Mouse (Mus musculus) NIH3T3 (cell line): ENCODE measurements around the gene 2010111I01Rik.

Source experiments
- DNase-seq: peaks from one replicate; pipeline ENCODE4 v3.0.0-alpha.2; 2012; ENCODE audit warnings: low read depth

Gene 2010111I01Rik

GRCm38 (mm10) chr13:63030023-63030422 lies 65.3 kb downstream of the 2010111I01Rik start:
- DNase-seq: no peak

GRCm38 (mm10) chr13:63031244-63031643 lies 66.6 kb downstream of the 2010111I01Rik start:
- DNase-seq: no peak

DNA sequence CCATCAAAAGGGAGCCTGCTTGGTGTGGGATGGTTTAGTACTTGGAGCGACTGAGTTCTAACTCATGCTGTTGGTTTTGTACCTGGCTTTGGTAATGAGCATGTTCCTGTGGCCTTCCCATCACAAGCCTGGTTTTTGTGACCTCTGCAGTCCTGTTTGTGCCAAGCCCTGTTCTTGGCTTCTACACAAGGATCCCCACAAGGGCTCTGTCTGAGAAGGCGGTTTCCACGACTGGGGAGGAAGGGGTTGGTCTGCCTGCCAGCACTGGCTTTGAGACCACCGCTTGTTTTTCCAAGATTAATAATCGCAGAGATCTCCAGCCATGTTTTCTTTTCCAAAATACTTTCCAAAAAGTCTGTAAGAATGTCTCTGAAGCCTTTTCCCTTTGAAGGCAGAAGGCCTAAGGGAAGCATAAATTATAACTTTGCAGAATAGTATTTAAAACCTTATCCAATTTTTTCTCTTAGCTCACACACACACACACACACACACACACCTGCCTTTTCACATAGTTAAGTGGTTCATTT lies 67.7 kb downstream of the 2010111I01Rik start:
- no peak for DNase-seq

DNA sequence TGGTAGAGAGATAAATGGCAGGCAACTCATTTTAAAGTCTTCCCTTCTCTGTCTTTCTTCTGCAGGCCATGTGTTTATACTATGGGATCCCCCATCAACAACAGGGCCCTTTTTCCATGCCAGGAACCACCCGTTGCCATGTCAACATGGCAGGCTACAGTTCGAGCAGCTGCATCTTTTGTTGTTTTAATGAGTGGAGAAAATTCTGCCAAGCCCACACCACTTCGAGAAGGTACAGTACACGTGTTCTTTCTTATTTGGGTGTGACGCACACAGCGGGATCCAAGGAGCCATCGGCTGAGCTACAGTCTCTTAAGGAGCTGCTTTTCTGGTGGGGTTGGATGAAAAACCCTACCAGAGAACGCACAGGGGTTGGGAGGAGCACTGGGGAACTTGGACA lies 68.3 kb downstream of the 2010111I01Rik start:
- no peak for DNase-seq

- DNase-seq: no peak
These were observed 68.7 kb downstream of the 2010111I01Rik start for GRCm38 (mm10) chr13:63033364-63033763.

DNA sequence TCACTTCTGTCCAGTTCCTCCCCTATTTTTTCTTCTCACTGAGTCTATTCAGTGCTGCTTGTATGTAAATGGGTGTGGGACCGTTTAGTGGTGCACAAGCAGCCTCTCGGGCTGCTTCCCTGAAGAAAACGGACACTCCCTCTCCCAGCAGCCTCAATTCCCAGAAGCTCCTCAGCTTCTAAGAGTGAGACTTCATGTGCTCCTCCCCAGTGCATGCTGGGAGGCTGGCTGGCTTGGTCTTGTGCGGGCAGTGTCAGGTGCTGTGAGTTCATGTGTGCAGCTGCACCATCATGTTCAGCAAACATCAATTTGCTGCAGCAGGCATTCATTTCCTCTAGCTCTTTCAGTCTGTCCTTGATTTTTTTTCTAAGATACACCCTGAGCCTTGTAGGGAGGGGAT lies 70.0 kb downstream of the 2010111I01Rik start:
- no peak for DNase-seq

DNA sequence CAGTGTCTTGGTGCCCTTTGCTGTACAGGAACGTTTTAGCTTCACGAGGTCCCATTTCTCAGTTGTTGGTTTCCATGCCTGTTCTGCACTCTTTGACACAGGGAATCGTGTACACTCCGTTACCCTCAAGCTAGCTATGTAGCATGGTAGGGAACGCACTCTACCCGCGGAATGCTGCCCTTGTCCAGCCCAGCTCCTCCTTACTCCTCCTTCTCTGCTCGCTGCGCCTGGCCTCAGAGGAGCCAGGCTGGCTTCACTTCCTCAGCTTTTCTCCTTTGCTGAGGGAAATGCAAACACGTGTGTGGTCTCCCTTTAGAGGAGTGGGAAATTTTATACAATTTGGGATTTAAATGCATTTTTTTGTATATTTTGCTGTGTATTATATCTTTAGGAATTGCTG lies 73.2 kb downstream of the 2010111I01Rik start:
- no peak for DNase-seq

- no peak for DNase-seq
These were observed 73.7 kb downstream of the 2010111I01Rik start for GRCm38 (mm10) chr13:63038415-63038814.

- no peak for DNase-seq
These were observed 74.2 kb downstream of the 2010111I01Rik start for GRCm38 (mm10) chr13:63038871-63039270.

GRCm38 (mm10) chr13:63039326-63039725 lies 74.6 kb downstream of the 2010111I01Rik start:
- DNase-seq: no peak

DNA sequence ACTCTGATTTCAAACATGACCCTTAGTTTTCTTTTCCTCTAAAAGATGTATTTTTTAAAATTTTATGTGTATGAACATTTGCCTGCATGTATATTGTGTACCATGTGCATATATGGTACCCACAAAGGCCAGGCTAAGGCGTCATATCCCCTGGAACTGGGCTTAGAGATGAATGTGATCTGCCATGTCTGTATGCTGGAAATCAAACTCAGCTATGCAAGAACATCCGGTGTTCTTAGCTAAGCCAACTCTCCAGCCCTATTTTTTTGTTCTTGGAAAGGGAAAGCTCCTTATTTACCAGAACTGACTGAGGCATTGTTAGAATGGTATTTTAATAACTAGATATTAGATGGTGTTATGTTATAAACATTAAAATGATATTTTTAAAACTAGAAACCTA lies 75.2 kb downstream of the 2010111I01Rik start:
- DNase-seq: no peak

DNA sequence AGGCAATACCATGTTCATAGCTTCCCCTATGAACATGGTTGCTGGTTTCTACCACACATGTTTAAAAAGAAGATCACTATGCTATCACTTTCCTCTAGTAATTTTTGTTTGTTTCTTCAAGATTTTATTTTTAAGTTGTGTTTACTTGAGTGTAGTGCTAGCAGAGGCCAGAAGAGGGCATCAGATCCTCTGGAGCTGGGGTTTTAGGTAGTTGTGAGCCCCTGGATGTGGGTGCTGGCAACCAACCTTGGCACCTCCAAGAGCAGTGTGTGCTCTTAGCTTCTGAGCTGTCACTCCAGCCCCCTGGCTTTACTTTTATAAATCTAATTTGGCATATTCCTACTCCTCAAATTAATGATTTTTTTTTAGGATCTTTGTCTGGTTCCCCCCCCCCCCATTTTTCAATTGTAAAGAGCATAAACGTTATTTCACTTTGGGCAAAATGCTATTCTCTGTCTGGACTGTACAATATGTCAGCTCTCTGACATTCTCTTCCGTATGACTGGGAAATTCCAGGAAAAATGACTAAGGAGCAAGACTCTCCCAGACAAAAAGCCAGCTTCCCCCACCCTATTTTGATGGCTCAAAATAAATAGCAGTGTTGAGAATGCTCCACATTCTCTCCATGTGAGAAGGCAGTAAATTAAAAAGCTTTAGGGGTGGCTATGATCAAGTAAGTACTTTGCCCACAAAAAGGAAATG lies 81.0 kb downstream of the 2010111I01Rik start:
- DNase-seq: peak; percentile 34

DNA sequence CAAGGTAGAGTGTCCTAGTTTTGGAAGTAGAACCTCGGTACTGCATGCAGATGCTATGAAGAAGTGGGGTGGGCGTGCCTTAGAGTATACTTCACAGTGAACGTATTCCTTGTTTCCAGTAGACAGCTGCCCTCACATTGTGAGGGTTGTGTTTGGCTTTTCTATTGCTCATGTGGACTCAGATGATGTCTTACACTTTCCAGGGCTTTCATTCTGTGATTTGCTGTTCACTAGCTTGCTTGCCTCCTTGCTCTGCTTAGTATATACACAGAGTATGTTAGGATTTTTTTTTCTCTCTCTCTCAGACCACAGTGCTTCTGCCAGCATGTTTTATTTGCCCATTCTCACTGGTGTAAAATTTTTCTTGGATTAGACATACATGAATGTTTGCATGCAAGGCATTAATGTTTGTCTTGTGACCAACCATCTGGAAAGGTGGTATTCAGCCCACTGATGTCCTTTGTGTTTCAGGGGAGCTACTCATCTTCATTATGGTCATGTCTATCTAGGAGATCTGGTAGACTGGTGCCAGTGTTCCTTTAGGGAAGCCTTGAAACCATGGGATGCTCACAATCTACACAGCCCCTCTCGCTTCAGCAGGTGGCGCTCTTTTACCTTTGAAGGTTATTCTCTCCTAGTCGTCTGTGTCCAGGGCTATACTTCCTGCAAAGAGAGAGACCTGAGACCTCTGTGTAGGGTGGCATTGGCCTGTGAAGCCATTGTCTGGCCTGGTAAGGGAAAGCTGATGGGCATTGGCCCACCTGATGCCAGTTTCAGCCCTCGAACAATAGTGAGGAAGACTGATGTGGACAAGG lies 81.7 kb downstream of the 2010111I01Rik start:
- DNase-seq: peak; percentile 86

DNA sequence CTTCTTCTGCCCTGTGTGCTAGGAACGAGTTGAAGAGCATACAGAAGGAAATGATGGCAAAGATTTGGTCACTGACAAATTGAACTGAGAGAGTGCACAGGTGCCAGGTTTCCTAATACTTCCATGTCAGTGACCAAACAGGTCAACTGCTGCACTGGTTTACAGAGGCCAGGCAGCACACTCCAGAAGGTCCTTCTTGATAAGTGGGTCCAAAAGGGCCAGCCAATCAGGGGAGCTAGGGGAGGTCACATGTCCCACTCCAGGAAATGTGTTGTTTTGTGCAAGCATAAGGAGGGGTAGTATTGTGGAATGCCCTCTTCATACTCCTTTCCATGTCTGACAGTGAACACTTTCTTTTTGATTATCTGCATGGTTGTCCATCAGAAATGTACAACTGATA lies 99.0 kb downstream of the 2010111I01Rik start:
- no peak for DNase-seq

GRCm38 (mm10) chr13:63066607-63067006 lies 101.9 kb downstream of the 2010111I01Rik start:
- peak; percentile 58 for DNase-seq

DNA sequence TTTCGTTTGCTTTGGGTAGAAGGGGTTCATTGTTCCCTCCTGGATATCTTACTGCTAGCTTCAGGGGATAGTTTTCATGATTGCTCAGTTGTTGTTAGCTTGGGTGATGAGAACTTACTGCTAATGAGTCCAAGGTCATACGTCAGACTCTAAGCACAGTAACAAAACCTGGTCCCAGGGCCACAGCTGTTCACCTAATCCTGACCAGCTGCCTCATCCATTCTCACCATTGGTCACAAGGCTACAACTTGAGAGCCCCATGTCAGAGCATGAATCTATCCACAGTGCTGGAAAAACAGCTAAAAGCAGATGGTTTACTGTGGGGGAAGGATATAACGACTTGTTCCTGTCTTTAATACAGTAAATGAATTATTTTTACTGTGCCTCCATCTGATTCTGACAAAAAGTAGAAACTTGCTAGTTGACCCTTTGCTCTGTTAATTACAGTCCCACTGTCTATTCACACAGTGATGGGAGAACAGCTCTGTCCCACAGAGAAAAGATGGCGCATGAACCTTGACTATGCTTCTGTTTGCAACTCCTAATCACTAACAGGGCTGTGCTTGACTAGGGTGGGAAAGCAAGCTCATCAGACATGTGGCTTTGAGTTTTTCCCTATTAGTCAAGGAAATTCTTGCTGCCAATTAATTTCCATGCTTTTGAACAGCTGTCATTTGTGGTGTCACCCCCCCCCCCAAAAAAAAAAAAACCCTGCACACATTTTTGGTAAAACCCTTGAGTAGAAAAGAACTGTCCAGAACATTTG lies 103.9 kb downstream of the 2010111I01Rik start:
- no peak for DNase-seq

DNA sequence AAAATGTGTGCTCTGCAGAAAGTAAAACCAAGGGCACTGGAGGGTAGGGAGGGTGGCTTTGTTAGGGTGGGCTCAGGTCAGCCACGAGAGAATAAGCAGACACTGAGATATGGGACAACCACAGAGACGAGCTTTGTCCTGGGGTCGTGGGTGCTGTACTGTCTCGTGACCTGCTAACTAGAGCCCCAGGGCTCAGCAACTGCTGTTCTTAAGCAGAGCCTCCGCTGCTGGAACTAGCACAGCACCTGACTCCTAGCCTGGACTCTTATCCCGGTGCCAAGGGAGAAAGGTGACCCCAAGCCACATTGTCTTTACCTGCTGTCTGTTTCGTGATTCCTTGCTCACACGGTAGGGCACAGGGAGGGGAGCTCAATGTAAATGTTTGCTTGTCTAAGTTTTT lies 107.2 kb downstream of the 2010111I01Rik start:
- DNase-seq: no peak

DNA sequence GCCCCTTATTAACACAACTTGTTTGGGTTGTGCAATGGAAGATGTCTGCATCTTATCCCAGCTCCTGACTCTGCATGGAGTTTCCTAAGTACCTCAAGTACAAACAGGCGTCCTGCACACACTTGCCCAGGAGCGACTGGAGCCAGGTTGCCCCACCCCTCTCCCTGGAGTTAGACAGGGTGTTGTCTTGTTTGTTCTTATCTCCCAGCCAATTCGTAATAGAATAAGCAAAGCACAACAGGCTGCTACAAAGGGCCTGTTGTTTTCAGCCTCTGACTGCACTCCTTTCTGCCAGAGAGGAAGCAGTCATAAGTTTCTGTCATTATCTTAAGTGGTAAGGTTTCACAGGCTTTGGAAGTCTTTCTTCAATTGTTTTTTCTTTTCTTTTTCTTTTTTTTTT lies 107.7 kb downstream of the 2010111I01Rik start:
- peak; percentile 33 for DNase-seq

- peak; percentile 59 for DNase-seq
These were observed 109.4 kb downstream of the 2010111I01Rik start for GRCm38 (mm10) chr13:63073911-63074675.

- DNase-seq: no peak
These were observed 109.9 kb downstream of the 2010111I01Rik start for GRCm38 (mm10) chr13:63074676-63074991.

DNA sequence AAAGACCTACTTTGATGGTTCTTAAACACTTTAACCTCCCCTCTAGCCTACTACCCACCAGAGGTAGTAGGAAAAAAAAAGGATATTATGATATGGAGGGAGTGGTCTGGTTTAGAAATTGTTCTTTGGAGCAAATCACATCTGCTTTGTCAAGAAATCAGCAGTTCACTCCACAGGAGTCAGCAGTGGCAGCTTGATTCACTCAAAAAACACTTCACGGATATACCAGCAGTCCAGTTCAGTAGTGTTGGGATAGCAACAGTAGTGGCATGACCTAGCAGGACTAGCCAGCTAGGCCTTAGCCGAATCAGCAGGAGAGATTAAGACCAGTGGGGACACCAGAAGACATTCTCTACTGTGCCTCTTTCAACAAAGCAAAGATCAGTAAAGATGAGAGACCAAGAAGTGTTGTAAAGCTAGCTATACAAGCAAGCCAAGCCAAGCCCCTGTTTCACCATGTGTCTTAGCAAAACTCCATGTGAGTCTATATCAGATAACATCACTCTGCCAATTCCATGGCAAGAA lies 110.7 kb downstream of the 2010111I01Rik start:
- DNase-seq: no peak

DNA sequence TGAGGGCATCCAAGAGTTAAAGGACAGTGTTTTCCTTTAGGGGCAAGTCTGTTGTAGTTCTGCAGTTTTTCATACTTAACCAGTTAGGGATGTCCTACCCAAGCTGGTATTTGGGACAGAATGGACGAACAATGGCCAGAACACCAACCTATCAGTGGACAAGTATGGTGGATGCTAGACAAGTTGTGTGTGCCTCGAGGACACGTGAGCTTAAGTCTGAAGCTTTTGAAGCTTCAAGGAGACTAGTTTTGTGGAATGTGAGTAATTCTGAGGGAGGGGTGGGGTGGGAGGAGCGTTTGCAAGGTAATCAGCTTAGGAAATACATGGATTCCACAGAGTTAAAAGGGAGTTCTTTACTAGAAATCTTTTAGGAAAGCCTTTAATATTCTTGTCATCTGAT lies 115.5 kb downstream of the 2010111I01Rik start:
- DNase-seq: no peak
